Mouse (Mus musculus) cerebellum, adult 11 months (tissue): ENCODE results near the gene Tmsb15l.
A peak's percentile ranks its signal among the peaks of the same experiment; 100 is the strongest.
"Not testable (repeated sequence)": the region's sequence is repeated elsewhere in the genome, so short reads cannot be mapped to it uniquely, and the experiment has no call there.

Source experiments
- DNase-seq: peaks from one replicate; pipeline ENCODE4 v3.0.0; 2022

Gene Tmsb15l

DNA sequence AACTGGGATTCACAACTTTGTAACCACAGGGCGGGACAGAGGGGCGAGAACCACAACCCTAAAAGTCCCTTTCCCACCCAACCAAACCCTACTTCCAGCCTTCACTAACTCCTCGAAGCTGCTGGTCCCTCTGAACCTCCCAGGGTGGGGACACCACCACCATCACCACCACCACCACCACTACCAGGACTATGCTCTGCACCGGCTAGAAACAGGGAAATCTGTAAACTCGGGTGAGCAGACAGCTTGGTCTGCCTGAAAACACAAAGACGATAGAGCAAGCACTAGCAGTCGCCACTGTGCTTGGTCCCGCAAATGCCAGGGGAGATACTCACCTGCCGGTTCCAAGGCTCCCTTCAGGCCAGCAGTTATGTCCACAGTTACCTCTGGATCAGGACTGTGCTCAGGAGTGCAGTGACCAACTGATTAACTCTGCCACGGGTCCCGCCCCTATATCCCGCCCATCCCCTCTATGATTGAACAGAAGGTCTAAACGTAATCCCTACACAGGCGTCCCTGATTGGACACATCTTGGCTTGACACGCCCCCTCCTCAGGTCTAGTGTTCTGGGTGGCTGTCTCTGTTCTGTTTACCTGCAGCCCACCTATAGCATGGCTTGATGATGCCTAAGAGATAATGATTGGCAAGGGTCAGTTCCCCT lies at the start of gene Tmsb15l, which contains the start of gene Tmsb15b1:
Gene Tmsb15l, minus strand, starts transcription at position 446 of the 661 bp plus-strand sequence.
Gene Tmsb15b1, minus strand, starts transcription at position 451 of the 661 bp plus-strand sequence.
- peak; percentile 46 for DNase-seq

DNA sequence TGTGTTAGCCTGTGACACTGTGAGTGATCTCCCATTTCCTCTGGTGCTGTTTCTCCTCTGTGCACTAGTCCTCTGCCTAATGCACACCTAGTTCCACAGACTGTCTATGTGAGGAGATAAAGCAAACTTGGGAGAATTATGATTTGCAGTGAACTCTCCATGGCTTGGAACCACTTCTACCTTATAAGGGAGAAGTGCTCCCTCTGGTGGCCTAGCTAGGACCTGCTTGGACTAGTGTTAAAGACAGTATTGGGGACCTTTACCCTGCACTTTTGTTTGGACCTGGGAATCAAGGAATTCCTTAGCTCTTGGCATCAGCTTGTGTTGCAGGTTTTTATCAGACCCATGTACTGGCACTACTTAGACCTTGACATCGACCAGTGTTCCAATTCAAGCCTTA lies 42.6 kb upstream of the Tmsb15l start:
- peak; percentile 37 for DNase-seq

DNA sequence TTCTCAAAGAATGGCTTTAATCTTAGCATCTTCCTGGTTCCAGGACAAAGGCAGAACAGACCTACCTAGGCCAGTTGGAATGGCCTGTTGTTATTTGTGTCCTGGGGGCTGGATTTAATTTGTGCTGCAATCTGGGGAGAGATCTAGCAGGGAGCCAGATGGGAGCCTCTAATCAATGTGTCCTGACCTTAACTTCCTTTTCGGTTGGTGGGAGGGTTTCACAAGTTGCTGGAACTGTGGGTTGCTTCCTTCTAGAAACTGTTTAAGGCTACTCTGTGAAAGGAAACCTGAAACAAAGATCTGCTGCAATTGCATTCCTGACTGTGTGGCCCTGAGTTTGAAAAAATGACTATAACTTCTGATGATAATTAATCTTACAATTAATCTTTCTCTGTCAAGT lies 41.0 kb upstream of the Tmsb15l start:
- DNase-seq, result no peak

DNA sequence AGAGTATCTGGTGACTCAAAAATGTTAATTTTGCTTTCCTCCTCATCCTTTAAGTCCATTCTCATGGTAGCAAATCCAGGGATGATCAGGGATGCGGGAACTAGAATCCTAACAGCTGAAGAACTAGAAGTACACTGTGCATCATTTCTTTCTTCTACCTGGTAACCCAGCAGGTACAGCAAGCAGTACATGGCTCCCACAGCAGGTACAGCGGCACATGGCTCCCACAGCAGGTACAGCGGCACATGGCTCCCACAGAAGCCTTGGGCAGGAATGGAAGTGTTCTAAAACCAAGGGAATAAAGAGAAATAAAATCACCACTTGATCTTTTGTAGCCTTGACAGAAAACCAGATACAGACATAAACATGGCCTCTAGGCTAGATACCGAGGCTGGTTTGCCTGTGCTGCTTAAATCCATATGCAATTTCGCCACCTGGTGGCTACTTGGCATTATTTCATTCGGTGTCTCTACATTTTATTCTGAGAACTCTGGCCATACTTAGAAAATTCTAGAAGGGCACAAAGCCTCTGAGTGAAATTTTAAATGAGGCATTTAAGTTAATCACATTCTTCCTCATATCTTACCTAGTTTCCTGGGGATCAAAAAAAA lies 38.5 kb upstream of the Tmsb15l start:
- DNase-seq, result peak; percentile 47

DNA sequence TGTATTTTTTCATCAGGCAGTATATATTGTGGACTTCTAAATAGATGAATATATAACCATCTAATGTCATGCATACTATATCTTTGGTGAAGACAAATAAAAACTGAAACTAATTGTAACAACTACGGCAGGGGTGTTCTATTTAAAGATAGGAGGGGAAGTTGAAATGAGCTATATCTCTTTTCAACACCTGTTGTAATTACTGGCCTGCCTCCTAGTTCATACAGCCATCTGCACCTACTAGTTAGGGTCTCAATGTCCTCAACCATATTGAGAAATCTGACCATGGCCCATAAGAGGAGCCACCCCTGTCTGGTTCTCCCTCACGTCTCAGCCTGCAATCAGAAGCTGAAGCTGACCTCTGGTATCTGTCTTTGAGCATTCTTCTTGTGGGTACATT lies 19.6 kb upstream of the Tmsb15l start:
- DNase-seq, result no peak

DNA sequence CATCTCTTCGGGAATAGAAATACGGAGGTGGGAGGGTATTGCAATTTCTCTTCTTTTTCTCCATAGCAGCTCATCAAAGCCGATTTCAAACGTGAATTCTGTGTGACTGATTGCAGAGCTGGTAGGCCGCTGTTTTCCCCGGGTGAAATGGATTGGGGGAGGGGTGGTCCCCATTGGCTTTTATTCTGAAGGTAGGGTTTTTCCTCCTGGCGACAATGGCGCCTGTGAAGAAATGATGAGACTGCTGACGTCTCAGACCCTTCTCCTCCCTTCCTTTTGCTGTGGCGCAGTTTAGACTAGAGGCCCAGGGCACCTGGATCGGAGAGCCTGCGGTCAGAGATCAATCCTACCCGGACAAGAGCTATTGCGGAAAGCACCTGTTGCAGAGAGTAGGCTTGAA lies 17.0 kb upstream of the Tmsb15l start:
- DNase-seq, result peak; percentile 19

DNA sequence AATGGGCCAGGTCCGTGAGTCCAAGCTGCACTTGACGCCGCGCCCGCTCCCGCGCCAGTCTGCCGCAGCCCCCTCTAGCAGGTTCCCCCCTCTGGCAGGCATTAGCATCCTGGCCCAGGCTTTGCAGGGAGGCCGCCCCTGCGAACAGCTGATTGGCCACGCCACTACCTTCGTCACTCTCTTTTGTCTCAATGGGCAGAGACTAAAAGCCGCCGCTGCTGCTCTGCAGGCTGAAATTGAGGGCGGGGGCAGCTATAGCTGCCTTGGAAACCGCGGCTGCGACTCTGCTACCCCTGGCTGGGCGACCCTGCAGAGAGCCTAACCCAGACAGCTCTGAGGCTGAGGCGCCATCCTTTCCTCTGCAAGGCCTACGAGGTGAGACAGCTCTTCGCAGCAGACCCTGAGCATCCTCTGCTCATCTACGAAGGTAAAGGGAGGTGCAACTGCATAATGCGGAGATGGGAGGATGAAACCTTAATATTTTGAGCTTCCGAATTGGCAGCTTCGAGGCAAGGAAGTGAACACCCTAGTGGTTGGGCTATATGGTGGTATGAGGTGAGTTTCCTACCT lies 16.4 kb upstream of the Tmsb15l start, which contains the start of gene Zcchc18:
Gene Zcchc18, plus strand, starts transcription at position 178 of the 570 bp plus-strand sequence.
- DNase-seq, result peak; percentile 78

DNA sequence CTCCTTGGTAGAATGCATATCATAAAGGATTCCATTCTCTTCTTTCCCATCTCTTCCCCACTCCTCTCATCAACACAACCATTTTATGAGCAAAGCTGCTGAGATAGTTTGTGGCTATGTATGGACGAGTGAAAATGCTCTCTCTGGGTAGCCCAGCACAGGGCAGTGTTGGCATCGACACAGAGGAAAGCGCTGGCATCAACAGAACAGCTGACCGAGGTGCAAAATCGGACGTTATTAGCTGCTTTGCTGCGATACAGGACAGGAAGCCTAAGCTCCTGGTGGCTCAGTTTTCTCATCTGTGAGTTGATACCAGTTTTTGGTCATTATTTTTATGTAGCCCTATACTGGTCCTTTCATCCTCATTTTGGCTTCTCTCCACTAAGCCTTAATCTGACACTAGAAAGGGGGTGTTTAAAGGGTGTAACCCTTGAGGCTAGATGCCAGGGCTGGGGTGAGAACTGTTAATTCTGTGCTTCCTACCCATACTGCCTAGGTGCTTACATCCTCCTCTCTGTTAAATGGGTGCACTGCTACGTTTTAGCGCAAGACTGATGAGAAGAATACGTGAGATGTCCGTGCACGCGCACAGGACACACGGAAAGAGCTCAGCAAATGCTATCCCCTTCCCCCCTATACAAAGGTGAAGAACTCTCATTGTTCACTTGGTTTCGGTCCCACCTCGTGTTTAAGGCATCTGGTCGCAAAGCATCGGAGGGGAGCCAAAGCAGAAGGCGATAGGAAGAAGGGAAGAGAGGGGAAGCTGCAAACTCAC lies 15.7 kb upstream of the Tmsb15l start:
- DNase-seq, result peak; percentile 27

DNA sequence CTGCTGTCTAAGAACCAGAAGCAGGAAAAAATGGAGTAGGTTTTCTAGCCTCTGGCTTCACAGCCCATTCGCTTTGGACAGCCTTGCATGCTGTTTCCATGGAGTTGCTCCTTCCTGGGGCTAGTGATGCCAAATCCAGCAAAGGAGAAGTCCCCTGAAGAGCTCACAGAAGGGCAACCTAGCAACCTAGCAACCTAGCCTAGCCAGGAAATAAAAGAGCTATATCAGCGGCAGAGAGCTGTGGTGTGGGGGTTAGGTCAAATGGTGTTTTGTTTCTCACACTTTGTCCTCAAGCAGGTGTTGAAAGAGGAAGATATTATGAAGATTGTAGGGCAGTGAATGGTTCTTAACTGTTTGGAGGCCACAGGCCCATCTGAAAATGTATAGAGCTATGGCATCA lies 14.6 kb upstream of the Tmsb15l start:
- DNase-seq, result no peak

DNA sequence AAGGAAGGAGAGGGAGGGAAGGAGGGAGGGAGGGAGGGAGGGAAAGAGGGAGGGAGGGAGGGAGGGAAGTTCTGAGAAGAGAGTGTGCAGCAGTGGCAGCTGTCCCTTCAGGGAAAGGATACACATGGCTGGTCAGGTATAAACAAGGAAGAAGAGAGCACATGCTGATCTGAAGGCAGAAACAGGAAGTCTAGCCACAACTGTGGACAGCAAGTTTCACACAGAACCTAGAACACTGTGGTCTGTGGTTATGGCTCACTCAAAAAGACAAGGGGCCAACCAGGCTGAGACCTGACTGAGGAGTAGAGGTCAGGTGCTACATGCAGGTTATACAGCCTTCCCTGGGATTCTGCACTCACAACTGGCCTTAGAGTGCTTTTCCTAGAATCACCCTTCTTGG lies 9.4 kb upstream of the Tmsb15l start:
- no peak for DNase-seq

DNA sequence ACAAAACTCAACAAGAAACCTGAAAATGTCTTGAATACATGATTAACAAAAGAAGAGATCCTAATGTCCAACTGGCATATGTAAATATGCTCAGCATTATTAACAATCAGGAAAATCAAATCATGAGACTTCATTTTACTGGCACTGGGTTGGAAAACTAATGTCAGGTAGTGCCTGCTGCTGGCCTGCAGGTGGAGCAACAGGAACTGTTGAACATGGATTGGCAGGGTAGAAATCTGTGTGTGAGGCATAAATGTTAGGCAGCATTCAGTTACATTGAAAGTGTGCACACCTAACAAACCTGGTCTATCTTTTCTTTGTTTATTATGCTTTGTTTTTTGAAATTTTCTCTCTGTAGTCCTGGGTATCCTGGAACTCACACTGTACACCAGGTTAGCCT lies 1.9 kb upstream of the Tmsb15l start:
- no peak for DNase-seq

DNA sequence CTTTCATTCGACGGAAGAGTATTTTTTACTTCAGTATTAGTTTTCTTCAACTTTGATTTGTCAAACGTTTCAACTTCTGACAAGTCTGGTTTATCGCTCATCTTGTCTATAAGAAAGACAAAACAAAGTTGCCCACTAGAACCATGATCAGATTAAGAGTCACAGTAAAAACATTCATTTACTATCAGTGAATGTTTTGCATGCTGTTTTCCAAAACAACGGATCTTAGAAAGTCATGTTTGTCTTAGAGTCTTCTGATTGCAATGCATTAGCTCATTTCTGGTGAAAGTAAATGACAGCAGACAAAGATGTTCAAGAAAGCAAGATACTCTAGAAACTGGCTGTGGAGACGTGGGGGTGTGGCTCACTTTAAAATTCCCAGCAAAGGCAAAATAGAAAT lies 1.3 kb downstream of the Tmsb15l start, which contains the start of gene Tmsb15b2:
Gene Tmsb15b2, minus strand, starts transcription at position 101 of the 400 bp plus-strand sequence.
- DNase-seq, result not testable (repeated sequence)

DNA sequence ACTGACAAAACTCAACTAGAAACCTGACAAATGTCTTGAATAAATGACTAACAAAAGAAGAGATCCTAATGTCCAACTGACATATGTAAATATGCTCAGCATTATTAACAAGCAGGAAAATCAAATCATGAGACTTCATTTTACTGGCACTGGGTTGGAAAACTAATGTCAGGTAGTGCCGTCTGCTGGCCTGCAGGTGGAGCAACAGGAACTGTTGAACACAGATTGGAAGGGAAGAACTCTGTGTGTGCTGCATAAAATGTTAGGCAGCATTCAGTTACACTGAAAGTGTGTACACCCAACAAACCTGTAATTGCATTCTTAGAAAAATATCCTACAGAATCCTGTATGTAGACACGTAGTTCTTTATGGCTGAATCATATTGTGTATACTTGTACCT lies 17.0 kb downstream of the Tmsb15l start:
- no peak for DNase-seq

DNA sequence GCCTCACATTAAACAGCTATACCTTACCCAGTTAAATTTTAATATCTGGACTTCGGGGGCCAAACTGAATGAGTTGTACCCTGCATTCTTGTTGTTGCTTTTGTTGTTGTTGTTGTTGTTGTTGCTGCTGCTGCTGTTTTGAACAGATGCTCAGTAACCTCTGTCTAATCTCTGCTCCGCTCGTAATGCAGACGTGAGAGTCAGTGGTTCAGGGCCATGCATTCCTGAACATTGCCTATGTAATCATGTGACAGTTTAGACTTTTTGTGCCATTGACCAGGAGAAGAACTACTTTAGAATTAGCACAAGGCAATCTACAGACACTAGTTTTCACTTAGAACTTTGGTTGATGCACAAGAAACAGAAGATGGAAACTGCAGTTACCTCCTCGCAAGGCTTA lies 18.4 kb downstream of the Tmsb15l start:
- not testable (repeated sequence) for DNase-seq

DNA sequence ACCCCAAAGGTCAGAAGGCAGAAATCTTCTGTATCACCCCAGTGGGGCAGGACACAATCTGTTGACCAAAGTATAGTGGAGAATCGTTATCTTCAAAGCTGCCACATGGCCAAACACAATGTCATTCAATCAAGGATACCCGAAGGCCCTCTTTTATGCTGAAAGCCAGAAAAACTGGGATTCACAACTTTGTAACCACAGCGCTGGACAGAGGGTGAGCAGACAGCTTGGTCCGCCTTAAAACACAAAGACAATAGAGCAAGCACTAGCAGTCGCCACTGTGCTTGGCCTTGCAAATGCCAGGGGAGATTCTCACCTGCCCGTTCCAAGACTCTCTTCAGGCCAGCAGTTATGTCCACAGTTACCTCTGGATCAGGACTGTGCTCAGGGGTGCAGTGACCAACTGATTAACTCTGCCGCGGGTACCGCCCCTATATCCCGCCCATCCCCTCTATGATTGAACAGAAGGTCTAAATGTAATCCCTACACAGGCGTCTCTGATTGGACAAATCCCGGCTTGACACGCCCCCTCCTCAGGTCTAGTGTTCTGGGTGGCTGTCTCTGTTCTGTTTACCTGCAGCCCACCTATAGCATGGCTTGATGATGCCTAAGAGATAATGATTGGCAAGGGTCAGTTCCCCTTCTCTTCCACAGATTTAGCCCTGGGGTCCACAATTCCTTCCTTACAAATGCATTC lies 18.9 kb downstream of the Tmsb15l start:
- DNase-seq, result peak; percentile 88

DNA sequence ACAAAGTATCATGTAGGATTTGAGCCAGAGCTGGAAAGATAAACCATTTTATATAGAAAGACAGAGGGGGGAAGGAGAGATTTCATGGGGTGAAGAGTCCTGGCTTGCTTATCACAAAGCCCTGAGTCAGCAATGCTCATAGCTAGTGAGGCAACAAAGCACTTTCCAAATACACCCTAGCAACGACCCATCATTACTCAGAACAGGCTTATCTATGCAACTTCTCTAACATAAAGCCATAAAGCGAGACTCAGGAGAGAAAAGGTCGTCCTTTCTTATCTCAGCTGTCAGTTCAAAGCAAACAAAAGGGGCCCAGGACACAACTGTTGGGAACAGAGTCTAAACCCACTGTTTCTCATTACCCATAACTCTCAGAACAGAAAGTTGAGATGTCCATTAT lies 38.7 kb downstream of the Tmsb15l start:
- no peak for DNase-seq

DNA sequence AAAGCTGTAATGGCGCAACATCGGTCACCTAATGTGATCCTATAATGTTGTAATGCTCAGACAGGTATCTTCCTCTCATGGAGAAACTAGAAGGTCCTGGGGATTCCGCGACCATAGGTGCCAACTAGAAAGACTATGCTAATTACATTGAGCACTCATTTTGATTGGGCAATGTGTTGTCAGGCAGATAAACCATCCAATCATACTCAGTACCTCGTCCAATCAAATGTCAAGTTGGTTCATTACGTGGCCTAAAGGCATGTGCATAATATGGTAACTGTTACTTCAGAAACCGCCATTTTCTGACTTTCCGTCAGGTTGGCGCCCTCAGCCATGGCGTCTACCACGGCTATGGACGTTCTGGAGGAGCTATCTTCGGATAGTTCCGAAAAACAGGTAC lies 49.6 kb downstream of the Tmsb15l start, which contains the start of gene H2bfm:
Gene H2bfm, plus strand, starts transcription at position 295 of the 400 bp plus-strand sequence.
- no peak for DNase-seq

DNA sequence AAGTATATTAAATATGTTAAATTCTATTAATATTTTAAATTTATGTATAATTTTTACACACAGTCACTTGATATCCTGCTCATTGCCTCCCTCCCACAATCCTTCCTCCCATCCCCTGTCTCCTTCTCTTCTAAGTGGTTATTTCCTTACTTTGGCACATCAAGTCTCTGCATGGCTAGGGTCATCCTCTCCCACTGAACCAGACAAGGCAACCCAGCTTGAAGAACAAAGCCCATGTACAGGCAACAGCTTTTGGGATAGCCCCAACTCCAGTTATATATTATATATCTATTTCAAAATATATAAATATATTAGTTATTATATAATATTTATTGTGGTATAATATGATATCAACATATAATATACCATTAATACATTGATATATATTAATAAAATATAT lies 50.8 kb downstream of the Tmsb15l start:
- no peak for DNase-seq
